Mouse (Mus musculus): ENCODE results near the gene Rabgef1. TPM values are rescaled to one million over a fixed set of nuclear protein-coding genes. Genes with fewer than 3 reads are reported as not detected.

The Rabgef1 gene
- 10 to 100 TPM; 18.5 to 20.2 TPM for total RNA-seq (2021)

GRCm38 (mm10) chr5:130171423-130171954 is at the start of gene Rabgef1:
TSS of gene Rabgef1 (plus strand) at chr5:130171798.
- intact Hi-C loops (cut with DNase I): no loop called here

GRCm38 (mm10) chr5:130122355-130122754 is 49.2 kb upstream of the Rabgef1 start:
- intact Hi-C loops (cut with DNase I): loop anchor here (5.0 kb wide), 1 partner anchor 40 kb away; no protein-coding TSS in a partner anchor
- no peak for DNase-seq (ENCODE audit: low spot score)

More at GRCm38 (mm10) chr5:130171423-130171954, at the start of gene Rabgef1:
- peak; percentile 94 for DNase-seq (ENCODE audit: low spot score)

GRCm38 (mm10) chr5:130124271-130124670 is 47.3 kb upstream of the Rabgef1 start:
- DNase-seq (ENCODE audit: low spot score): no peak
- intact Hi-C loops (cut with DNase I): loop anchor here (5.0 kb wide), 1 partner anchor 42 kb away; no protein-coding TSS in a partner anchor

GRCm38 (mm10) chr5:130128686-130129523 is 42.7 kb upstream of the Rabgef1 start:
- DNase-seq (ENCODE audit: low spot score): no peak
- intact Hi-C loops (cut with DNase I): no loop called here

- no peak for DNase-seq (ENCODE audit: low spot score)
- intact Hi-C loops (cut with DNase I): no loop called here
Observed at GRCm38 (mm10) chr5:130129524-130129793, 42.1 kb upstream of the Rabgef1 start.

GRCm38 (mm10) chr5:130136597-130136996 is 35.0 kb upstream of the Rabgef1 start:
- intact Hi-C loops (cut with DNase I): loop anchor here (2.0 kb wide), 1 partner anchor 54 kb away; no protein-coding TSS in a partner anchor
- DNase-seq (ENCODE audit: low spot score): no peak

- intact Hi-C loops (cut with DNase I): loop anchor here (1.0 kb wide), 2 partner anchors 60 to 94 kb away; no protein-coding TSS in a partner anchor
- peak; percentile 49 for DNase-seq (ENCODE audit: low spot score)
Observed at GRCm38 (mm10) chr5:130139393-130139792, 32.2 kb upstream of the Rabgef1 start.

- no peak for DNase-seq (ENCODE audit: low spot score)
- intact Hi-C loops (cut with DNase I): loop anchor here (2.0 to 5.0 kb wide), 2 partner anchors 22 to 119 kb away; no protein-coding TSS in a partner anchor
Observed at GRCm38 (mm10) chr5:130141138-130141537, 30.5 kb upstream of the Rabgef1 start.

GRCm38 (mm10) chr5:130142041-130142440 is 29.6 kb upstream of the Rabgef1 start:
- DNase-seq (ENCODE audit: low spot score): no peak
- intact Hi-C loops (cut with DNase I): loop anchor here (5.0 kb wide), 1 partner anchor 120 kb away; no protein-coding TSS in a partner anchor

- no peak for DNase-seq (ENCODE audit: low spot score)
- intact Hi-C loops (cut with DNase I): loop anchor here (5.0 kb wide), 1 partner anchor 121 kb away; no protein-coding TSS in a partner anchor
Observed at GRCm38 (mm10) chr5:130143101-130143500, 28.5 kb upstream of the Rabgef1 start.

GRCm38 (mm10) chr5:130143977-130144333 is 27.6 kb upstream of the Rabgef1 start:
- intact Hi-C loops (cut with DNase I): loop anchor here (5.0 kb wide), 1 partner anchor 122 kb away; no protein-coding TSS in a partner anchor
- peak; percentile 70 for DNase-seq (ENCODE audit: low spot score)

- intact Hi-C loops (cut with DNase I): loop anchor here (5.0 kb wide), 1 partner anchor 122 kb away; no protein-coding TSS in a partner anchor
- peak; percentile 98 for DNase-seq (ENCODE audit: low spot score)
Observed at GRCm38 (mm10) chr5:130144334-130145312, 27.0 kb upstream of the Rabgef1 start, which contains the start of gene Kctd7. TSS of gene Kctd7 (plus strand) at chr5:130144861.

GRCm38 (mm10) chr5:130145961-130146360 is 25.6 kb upstream of the Rabgef1 start:
- intact Hi-C loops (cut with DNase I): no loop called here

GRCm38 (mm10) chr5:130149726-130150310 is 21.8 kb upstream of the Rabgef1 start:
- no peak for DNase-seq (ENCODE audit: low spot score)
- intact Hi-C loops (cut with DNase I): no loop called here

More at GRCm38 (mm10) chr5:130145961-130146360, 25.6 kb upstream of the Rabgef1 start:
- no peak for DNase-seq (ENCODE audit: low spot score)

GRCm38 (mm10) chr5:130154286-130154685 is 17.3 kb upstream of the Rabgef1 start:
- DNase-seq (ENCODE audit: low spot score): no peak
- intact Hi-C loops (cut with DNase I): no loop called here

- intact Hi-C loops (cut with DNase I): no loop called here
- DNase-seq (ENCODE audit: low spot score): no peak
Observed at GRCm38 (mm10) chr5:130158545-130158944, 13.1 kb upstream of the Rabgef1 start.

GRCm38 (mm10) chr5:130159761-130160201 is 11.8 kb upstream of the Rabgef1 start:
- intact Hi-C loops (cut with DNase I): no loop called here
- DNase-seq (ENCODE audit: low spot score): no peak

- intact Hi-C loops (cut with DNase I): loop anchor here (2.0 kb wide), 1 partner anchor 23 kb away; no protein-coding TSS in a partner anchor
- peak; percentile 20 for DNase-seq (ENCODE audit: low spot score)
Observed at GRCm38 (mm10) chr5:130163670-130164069, 7.9 kb upstream of the Rabgef1 start.

- DNase-seq (ENCODE audit: low spot score): no peak
- intact Hi-C loops (cut with DNase I): no loop called here
Observed at GRCm38 (mm10) chr5:130165213-130165612, 6.4 kb upstream of the Rabgef1 start.
